Mouse (Mus musculus): ENCODE data around the gene Eomes. TPM values are rescaled to one million over a fixed set of nuclear protein-coding genes. Genes with fewer than 3 reads are reported as not detected.

Eomes gene
- polyA plus RNA-seq (2011; ENCODE audit: insufficient read depth, insufficient read length, low replicate concordance, missing spikeins), result 0.49 and 0.85 TPM in 2 replicates

GRCm38 (mm10) chr9:118477961-118478360, at the start of gene Eomes:
TSS of gene Eomes (plus strand) at chr9:118478212.
- Histone ChIP-seq H3K4me1 (ENCODE audit: control insufficient read depth, insufficient read depth, low read length) (no peaks in the 10 kb centered on the region), H3K27ac (ENCODE audit: control insufficient read depth, insufficient read depth, low read depth, low read length, poor library complexity) (peak within 1 kb of the TSS; percentile 10; the same call in 1 of the 2 replicates), H3K4me3 (replicated peaks; ENCODE audit: control insufficient read depth, low read depth, low read length) (no peak within 1 kb of the TSS)
- TF ChIP-seq POLR2A (IDR thresholded peaks at IDR 0.05; ENCODE audit: borderline replicate concordance, control insufficient read depth, low read depth, low read length) (no peak), CTCF (IDR thresholded peaks at IDR 0.05; ENCODE audit: control insufficient read depth, insufficient read depth, low read length) (no peak)
- WGBS, result under 1% methylated on average over 9 of the region's 9 CpGs

- no peak for TF ChIP-seq POLR2A (IDR thresholded peaks at IDR 0.05; ENCODE audit: borderline replicate concordance, control insufficient read depth, low read depth, low read length)
- no peak for TF ChIP-seq CTCF (IDR thresholded peaks at IDR 0.05; ENCODE audit: control insufficient read depth, insufficient read depth, low read length)
- Histone ChIP-seq H3K4me3 (replicated peaks; ENCODE audit: control insufficient read depth, low read depth, low read length) (no peak overlapping the region), H3K27ac (ENCODE audit: control insufficient read depth, insufficient read depth, low read depth, low read length, poor library complexity) (no peak overlapping the region), H3K4me1 (ENCODE audit: control insufficient read depth, insufficient read depth, low read length) (no peaks in the 10 kb centered on the region)
- 75% methylated on average over 9 of the region's 9 CpGs for WGBS
These were observed 33.2 kb upstream of the Eomes start for GRCm38 (mm10) chr9:118444809-118445208.

- 72% methylated on average over 8 of the region's 8 CpGs for WGBS
- H3K27ac ChIP-seq (ENCODE audit: control insufficient read depth, insufficient read depth, low read depth, low read length, poor library complexity), result no peak overlapping the region
- no peak overlapping the region for H3K4me3 ChIP-seq (replicated peaks; ENCODE audit: control insufficient read depth, low read depth, low read length)
- no peak for TF ChIP-seq CTCF (IDR thresholded peaks at IDR 0.05; ENCODE audit: control insufficient read depth, insufficient read depth, low read length)
- no peak for TF ChIP-seq POLR2A (IDR thresholded peaks at IDR 0.05; ENCODE audit: borderline replicate concordance, control insufficient read depth, low read depth, low read length)
- no peaks in the 10 kb centered on the region for H3K4me1 ChIP-seq (ENCODE audit: control insufficient read depth, insufficient read depth, low read length)
These were observed 28.7 kb upstream of the Eomes start for GRCm38 (mm10) chr9:118449336-118449735.

DNA sequence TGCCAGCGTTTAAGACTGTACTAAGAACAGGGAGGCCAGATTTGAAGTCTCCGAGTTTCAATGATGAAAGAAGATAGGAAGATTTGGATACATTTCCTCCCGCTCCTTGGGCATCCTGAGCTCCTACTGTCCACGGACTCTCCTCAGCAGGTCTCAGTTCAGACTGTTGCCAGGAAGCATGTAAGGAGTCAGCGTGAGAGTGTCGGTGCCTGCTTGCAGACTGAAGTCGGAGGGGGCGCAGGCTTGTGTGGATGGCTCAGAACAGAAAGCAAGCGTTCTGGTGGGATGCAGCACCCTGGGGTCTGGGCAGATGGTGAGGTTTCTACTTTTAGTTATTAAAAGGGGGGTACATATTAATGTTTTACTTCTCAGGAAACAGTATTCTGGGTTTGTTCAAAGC, 24.6 kb upstream of the Eomes start:
- Histone ChIP-seq H3K4me3 (replicated peaks; ENCODE audit: control insufficient read depth, low read depth, low read length) (no peak overlapping the region), H3K27ac (ENCODE audit: control insufficient read depth, insufficient read depth, low read depth, low read length, poor library complexity) (no peak overlapping the region), H3K4me1 (ENCODE audit: control insufficient read depth, insufficient read depth, low read length) (no peaks in the 10 kb centered on the region)
- WGBS, result 34% methylated on average over 9 of the region's 9 CpGs
- TF ChIP-seq POLR2A (IDR thresholded peaks at IDR 0.05; ENCODE audit: borderline replicate concordance, control insufficient read depth, low read depth, low read length), result no peak
- no peak for TF ChIP-seq CTCF (IDR thresholded peaks at IDR 0.05; ENCODE audit: control insufficient read depth, insufficient read depth, low read length)

DNA sequence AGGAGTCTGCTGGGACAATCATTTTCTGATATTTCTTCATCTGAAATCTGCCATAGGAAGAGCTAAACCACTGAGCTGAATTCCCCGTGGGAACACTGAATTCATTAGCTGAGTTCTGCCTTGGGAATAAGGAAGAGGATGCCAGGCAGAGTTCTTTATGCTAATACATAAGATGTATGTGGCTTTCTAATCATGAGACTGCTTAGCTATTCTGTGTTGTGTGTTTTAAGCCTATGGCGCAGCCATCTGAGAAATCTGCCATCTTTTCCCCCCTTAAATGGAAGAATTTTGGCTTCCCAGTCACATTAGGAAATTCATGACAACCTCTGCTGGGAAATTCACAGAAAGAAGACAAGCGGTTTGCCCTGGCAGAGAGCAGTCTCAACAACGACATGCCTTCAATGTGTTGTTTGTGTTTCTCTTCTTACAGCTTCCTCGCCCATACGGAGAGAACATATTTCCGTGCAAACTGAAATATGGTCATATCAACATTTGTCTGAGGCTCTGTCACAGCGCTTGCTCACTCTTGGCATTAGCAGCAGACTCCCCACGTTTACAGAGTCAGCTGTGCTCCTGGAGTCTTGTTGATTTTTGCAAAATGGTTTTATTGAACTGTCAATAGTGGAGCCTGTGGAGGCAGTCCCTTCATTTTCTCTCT, 22.7 kb upstream of the Eomes start:
- Histone ChIP-seq H3K4me3 (replicated peaks; ENCODE audit: control insufficient read depth, low read depth, low read length) (no peak overlapping the region), H3K27ac (ENCODE audit: control insufficient read depth, insufficient read depth, low read depth, low read length, poor library complexity) (no peak overlapping the region), H3K4me1 (ENCODE audit: control insufficient read depth, insufficient read depth, low read length) (no peaks in the 10 kb centered on the region)
- no peak for TF ChIP-seq POLR2A (IDR thresholded peaks at IDR 0.05; ENCODE audit: borderline replicate concordance, control insufficient read depth, low read depth, low read length)
- no peak for TF ChIP-seq CTCF (IDR thresholded peaks at IDR 0.05; ENCODE audit: control insufficient read depth, insufficient read depth, low read length)
- 81% methylated on average over 9 of the region's 9 CpGs for WGBS

DNA sequence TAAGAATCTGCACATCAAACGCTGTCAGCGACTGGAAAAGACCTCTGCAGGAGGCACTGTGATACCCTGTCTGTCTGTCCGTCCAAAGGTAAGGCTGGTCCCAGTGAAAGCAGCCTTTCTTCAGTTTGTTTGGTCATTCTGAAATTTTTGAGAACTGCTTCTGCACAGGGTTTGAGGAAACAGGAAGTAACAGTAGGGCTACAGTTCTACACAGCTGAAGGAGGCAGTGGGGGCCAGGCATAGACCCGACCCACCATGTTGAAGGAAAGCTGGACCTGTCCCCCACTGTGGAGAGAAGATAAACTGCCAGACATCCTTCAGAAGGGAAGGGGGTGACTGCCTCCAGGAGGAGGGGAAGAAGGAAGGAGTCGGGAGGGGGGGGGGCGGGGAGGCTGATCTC, 21.6 kb upstream of the Eomes start:
- TF ChIP-seq CTCF (IDR thresholded peaks at IDR 0.05; ENCODE audit: control insufficient read depth, insufficient read depth, low read length) (no peak), POLR2A (IDR thresholded peaks at IDR 0.05; ENCODE audit: borderline replicate concordance, control insufficient read depth, low read depth, low read length) (no peak)
- no peaks in the 10 kb centered on the region for H3K4me1 ChIP-seq (ENCODE audit: control insufficient read depth, insufficient read depth, low read length)
- H3K4me3 ChIP-seq (replicated peaks; ENCODE audit: control insufficient read depth, low read depth, low read length), result no peak overlapping the region
- no peak overlapping the region for H3K27ac ChIP-seq (ENCODE audit: control insufficient read depth, insufficient read depth, low read depth, low read length, poor library complexity)
- 22% methylated on average over 6 of the region's 6 CpGs for WGBS

DNA sequence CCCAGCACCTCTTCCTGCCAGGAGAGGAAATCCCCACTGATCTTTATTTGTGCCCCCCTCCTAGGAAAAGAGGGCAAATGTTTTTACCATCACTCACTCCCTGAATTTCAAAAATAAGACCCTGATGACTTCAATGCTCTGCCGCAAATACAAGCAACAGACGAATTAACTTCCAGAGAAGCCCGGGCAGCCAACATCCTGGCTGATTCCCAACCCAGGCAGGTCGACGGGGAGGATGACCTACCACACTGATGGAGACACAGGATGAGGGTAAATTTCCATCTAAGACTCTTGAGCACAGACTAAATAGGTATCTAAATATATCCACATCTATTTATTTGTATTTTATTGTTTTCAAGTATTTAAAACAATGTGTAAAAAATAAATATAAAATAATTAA, 20.0 kb upstream of the Eomes start:
- 59% methylated on average over 5 of the region's 5 CpGs for WGBS
- no peaks in the 10 kb centered on the region for H3K4me1 ChIP-seq (ENCODE audit: control insufficient read depth, insufficient read depth, low read length)
- TF ChIP-seq CTCF (IDR thresholded peaks at IDR 0.05; ENCODE audit: control insufficient read depth, insufficient read depth, low read length), result no peak
- TF ChIP-seq POLR2A (IDR thresholded peaks at IDR 0.05; ENCODE audit: borderline replicate concordance, control insufficient read depth, low read depth, low read length), result no peak

GRCm38 (mm10) chr9:118464031-118464430, 14.0 kb upstream of the Eomes start:
- Histone ChIP-seq H3K27ac (ENCODE audit: control insufficient read depth, insufficient read depth, low read depth, low read length, poor library complexity) (no peak overlapping the region), H3K4me1 (ENCODE audit: control insufficient read depth, insufficient read depth, low read length) (no peaks in the 10 kb centered on the region), H3K4me3 (replicated peaks; ENCODE audit: control insufficient read depth, low read depth, low read length) (no peak overlapping the region)
- 65% methylated on average over 1 of the region's 1 CpGs for whole genome bisulfite sequencing
- TF ChIP-seq CTCF (IDR thresholded peaks at IDR 0.05; ENCODE audit: control insufficient read depth, insufficient read depth, low read length) (no peak), POLR2A (IDR thresholded peaks at IDR 0.05; ENCODE audit: borderline replicate concordance, control insufficient read depth, low read depth, low read length) (no peak)

More for the DNA sequence above, 20.0 kb upstream of the Eomes start:
- Histone ChIP-seq H3K4me3 (replicated peaks; ENCODE audit: control insufficient read depth, low read depth, low read length) (no peak overlapping the region), H3K27ac (ENCODE audit: control insufficient read depth, insufficient read depth, low read depth, low read length, poor library complexity) (no peak overlapping the region)

Data from bone marrow, adult 2 months (tissue).